Mouse (Mus musculus) adrenal gland, postnatal 10 days (tissue): ENCODE results near the gene Copz2. TPM values are rescaled to one million over a fixed set of nuclear protein-coding genes. Genes with fewer than 3 reads are reported as not detected.
A peak's percentile ranks its signal among the peaks of the same experiment; 100 is the strongest.

Source experiments
- DNase-seq: peaks from one replicate; pipeline ENCODE4 v3.0.0; 2021; ENCODE audit warnings: mixed read lengths
- total RNA-seq, 2 experiments: library from RNA; stranded (reverse); gene quantifications; 2 replicates each; pipeline ENCODE4 v1.2.3; 2021

Gene Copz2
- total RNA-seq, 2 experiments from 2014 or later, result 45.5 to 50.3 TPM

GRCm38 (mm10) chr11:96863206-96863995 lies 13.7 kb downstream of the Copz2 start:
- peak; percentile 46 for DNase-seq

- peak; percentile 81 for DNase-seq
Observed at GRCm38 (mm10) chr11:96867149-96867548, 17.5 kb downstream of the Copz2 start.

DNA sequence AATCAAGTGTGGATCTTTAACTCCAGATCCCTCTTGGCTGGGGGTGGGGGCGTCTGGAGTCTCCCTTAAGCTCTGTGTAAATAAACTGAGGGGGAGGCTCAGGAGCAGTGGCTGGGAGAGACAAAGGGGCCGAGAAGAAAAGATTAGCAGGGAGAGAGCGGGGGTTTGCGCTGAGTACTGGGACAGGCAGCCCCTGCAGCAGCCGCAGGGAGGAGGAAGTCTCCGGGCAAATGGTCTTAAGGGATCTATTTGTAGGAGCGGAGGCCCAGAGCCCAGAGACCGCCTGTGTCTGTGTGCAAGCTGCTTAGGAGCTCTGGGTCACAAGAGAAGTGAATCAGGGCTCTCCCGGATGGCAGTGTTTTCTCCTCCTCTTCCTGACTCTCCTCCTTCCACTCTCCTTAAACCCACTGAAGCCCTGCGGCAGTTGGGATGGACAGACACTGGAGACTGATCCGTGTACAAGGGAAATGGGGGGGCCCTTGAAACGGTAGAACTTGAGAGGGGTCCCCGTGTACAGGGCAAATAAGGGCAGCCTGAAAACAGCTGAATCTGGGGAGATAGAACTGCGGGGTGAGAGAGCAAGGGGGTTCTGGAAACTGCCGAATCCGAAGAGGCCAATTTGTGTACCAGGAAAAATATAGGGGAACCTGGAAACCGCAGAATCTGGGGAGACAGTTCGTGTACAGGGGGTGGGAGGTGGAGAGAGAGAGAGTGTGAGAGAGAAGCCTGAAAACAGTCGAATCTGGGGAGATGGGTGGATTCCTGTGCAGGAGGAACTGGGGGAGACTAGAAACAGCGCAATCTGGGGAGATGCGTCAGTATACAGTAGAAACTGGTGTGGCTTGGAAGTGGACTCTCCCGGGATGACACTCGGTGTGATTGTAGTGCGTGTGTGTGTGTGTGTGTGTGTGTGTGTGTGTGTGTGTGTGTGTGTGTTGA lies 23.0 kb downstream of the Copz2 start:
- no peak for DNase-seq

DNA sequence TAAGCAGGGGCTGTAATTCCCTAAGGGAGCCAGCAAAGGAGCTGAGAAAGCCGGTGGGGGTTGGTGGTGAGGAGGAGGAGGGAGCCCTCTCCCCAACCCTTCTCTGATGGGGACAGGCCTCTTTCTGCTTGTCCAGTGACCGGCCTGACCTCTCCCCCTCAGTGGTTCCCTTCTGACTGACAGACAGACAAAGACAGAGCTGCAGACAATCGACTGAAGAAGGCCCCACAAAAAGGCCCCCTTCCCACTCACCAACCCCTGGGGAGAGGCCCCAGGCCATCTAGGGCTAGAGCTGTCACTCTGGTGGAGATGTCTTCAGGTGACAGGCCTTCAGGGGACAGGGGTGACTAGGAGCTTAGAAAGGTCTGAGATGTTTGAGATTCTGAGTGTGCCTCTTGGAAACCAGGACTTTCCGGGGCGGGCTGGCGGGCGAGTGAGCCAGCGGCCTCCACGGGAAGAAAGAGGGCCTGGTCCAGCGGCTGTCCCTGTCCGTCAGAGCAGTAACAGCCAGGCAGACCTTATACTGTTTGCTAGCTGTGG lies 24.0 kb downstream of the Copz2 start:
- DNase-seq, result no peak

- no peak for DNase-seq
Observed at GRCm38 (mm10) chr11:96875270-96875669, 25.6 kb downstream of the Copz2 start.

- peak; percentile 84 for DNase-seq
Observed at GRCm38 (mm10) chr11:96875745-96876144, 26.1 kb downstream of the Copz2 start.

GRCm38 (mm10) chr11:96876300-96877040 lies 26.8 kb downstream of the Copz2 start:
- no peak for DNase-seq

DNA sequence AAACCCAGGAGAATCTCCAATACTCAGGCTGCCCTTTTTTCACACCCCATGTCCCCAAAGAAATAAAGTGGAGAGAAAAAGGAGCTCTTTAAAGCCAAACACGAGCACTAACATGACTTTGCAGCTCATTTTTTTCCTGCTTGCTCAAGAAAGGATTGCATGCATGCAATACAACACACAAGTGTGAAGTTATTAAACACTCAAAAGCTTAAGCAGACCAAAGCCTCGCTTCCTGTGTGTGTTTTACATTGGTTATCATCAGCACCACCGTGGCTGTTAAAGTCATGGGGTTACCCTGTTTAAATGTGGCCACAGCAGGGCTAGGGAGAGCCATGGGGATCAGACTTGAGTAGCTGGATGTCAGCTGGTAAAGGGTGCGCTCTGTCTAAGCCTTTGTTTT lies 27.4 kb downstream of the Copz2 start:
- no peak for DNase-seq

DNA sequence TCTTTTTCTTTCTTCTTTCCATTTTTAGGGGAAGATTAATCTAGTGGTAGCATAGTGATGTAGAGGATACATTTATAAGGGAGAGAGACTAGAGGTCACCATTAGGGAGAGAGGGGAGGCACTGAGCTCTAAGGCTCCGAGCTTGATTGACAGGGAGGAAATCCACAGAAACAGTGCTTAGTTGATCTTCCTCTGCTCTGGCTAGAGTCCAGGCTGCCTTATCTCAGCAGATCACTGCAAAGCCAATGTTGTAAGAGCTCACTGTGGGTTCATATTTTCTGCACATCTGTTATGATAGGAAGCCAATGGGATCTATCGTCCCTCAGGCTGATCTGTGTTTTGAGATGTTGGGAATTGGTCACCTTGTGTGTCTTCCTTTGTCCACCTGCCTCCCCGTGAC lies 29.0 kb downstream of the Copz2 start:
- no peak for DNase-seq

GRCm38 (mm10) chr11:96879359-96879758 lies 29.7 kb downstream of the Copz2 start:
- no peak for DNase-seq

DNA sequence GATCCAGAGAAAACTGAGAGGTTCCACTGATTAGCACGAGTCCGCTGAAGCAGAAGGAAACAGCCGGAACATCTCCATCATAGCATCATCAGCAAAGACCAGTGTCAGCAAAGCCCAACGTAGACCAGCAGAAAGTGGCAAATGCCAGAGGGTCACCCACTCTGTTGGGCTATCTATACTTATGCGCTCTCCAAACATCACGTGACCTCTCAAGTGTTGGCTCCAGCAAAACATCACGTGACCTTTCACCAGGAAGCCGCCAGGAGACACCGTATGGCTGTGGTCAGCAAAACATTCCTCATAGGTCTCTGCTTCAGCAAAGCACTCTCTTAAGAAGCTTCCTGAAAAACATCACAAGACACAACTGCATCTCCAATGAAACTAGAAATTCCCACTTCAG lies 30.6 kb downstream of the Copz2 start:
- DNase-seq, result no peak

- DNase-seq, result no peak
Observed at GRCm38 (mm10) chr11:96885901-96886340, 36.3 kb downstream of the Copz2 start.

DNA sequence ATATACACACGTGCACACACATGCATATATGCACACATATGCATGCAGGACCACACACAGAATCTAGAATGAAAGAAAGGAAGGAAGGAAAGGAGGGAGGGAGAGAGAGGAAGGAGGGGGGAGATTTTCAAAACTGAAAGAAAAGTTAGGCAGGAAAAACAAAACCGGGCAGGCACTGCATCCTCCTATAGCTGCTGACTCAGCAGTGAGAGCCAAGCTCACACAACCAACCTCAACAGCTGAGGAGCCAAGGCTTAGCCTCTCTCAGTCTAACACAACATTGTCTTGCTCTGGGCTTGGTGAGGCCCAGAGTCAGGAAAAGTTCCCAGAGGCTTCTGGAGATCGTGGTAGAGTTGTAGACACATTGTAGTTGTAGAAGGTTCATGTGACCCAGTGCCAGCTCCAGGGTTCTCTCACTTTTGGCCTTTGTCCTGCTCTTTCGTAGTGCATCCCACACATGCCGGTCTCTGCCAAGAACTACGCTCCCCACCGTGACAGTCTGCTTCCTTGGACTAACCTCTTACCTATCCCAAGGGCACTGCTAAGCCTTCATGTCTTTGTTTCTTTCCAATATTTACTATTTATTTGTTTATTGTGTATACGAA lies 37.4 kb downstream of the Copz2 start:
- DNase-seq, result no peak

DNA sequence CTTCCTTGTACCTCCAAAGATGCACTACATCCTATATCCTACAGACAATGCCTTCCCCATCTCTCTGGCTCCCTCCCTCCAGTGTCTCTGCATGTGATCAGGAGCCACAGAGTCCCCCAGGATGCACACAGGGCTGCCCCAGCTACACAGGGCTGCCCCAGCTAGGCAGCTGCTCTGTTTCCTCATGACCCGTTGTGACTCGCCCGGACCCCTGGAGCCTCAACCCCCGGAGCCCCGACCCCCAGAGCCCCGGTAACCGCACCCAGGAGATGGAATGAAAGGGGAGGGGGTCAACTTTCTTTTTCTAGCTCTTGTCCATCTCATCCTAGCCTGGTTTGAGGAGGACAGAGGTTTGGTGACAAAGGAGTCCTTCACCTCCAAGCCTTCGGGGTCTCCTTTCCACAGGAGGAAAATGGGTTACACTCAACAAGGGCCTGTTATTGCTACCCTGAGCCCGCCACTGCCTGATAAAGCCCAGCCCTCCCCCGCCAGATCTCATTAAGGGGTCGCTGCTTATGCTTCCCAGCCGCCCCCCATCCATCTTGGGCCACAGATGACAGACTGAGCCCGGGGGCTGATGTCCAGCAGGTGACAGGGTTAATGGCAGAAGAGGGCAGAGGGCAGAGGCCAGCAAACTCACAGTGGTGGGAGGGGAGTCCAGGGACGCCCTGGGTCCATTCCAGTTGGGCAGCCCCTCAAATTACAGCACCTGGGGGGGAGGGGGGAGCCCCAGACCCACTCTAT lies 42.3 kb downstream of the Copz2 start:
- DNase-seq, result no peak

DNA sequence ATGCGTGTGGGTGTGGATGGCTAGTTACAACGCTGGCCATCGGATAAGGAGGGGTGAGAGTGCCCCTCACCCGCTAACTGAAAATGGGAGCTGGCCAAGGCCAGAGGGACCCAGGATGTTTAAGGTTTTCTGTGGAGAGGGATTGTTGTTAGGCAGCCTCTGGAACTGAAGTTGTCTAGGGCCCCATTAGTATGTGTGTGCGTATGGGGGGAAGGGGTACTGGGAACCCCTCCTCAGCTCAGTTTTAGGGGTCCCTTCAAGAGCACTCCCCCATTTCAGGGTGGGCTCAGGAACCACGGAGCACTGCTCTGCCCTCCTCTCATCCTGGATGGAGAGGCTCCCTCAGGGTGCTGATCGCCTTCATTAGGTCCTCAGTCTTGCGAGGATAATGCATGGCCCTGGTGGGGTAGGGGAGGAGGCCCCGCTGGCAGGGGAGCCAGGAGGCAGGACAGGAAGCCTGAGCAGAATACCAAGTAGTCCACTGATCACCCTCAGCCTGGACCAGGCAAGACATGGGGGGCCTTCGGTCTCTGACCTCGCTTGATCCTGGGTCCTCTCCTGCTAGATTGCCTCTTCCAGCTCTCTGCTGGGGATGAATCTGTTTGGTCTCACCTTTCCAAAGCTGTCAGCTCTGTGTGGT lies 43.7 kb downstream of the Copz2 start:
- no peak for DNase-seq

- no peak for DNase-seq
Observed at GRCm38 (mm10) chr11:96895886-96896285, 46.2 kb downstream of the Copz2 start.

- no peak for DNase-seq
Observed at GRCm38 (mm10) chr11:96899449-96900306, 50.0 kb downstream of the Copz2 start.

DNA sequence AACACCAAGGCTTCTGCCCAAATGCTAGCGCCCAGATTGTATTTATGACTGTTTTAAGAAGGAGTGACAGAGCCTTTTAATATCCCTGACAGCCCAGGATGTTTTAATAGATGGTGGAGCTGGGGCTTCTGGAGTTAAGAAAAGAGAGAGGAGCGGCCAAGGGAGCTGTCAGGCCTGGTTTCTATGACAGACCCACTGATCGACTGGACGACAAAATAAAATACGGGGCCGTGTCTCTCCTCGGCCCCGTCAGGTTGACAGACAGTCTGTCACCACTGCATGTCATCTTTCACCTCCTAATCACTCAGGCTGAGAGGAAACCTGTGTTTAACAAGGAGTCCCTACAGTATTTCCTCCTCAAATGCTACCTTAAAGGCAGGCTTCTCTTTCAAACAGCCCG lies 51.7 kb downstream of the Copz2 start:
- no peak for DNase-seq
